Mouse (Mus musculus) ES-E14 (cell line): ENCODE data around the gene Gadd45b.

Source experiments
- ZC3H11A ChIP-seq: IDR thresholded peaks from 2 replicates; pipeline ENCODE4 v1.6.1; 2012; ENCODE audit warnings: low read depth, mild to moderate bottlenecking, inconsistent platforms, low read length, borderline replicate concordance
- ZNF384 ChIP-seq: IDR thresholded peaks from 2 replicates; pipeline ENCODE4 v1.6.1; 2012; ENCODE audit warnings: low read depth, low read length, inconsistent platforms

- TF ChIP-seq ZNF384, result no peak
- TF ChIP-seq ZC3H11A, result no peak
Observed at GRCm38 (mm10) chr10:80938831-80939550, 9.1 kb downstream of the Gadd45b start.
